Mouse (Mus musculus) kidney, adult 2 months (tissue): ENCODE data around the gene Steap2. TPM values are rescaled to one million over a fixed set of nuclear protein-coding genes. Genes with fewer than 3 reads are reported as not detected.

Experiments
- DNase-seq: peaks from one replicate; pipeline ENCODE4 v3.0.0; 2021
- H3K27ac ChIP-seq: fragments of 200-500 bp; 2 replicates; pipeline ENCODE4 v1.5.1; 2012; ENCODE audit warnings: low read depth, low read length, control low read depth, inconsistent platforms; ENCODE audit not compliant: insufficient read depth
- H3K27me3 ChIP-seq: fragments of 200-500 bp; replicated peaks from 2 replicates; pipeline ENCODE4 v1.6.1; 2012; ENCODE audit warnings: mild to moderate bottlenecking, moderate library complexity, low read length, inconsistent platforms; ENCODE audit not compliant: control insufficient read depth, insufficient read depth
- H3K36me3 ChIP-seq: fragments of 200-500 bp; 2 replicates; pipeline ENCODE4 v1.6.1; 2012; ENCODE audit warnings: mild to moderate bottlenecking, moderate library complexity, low read length, inconsistent platforms; ENCODE audit not compliant: control insufficient read depth, insufficient read depth
- H3K4me1 ChIP-seq: fragments of 200-500 bp; 2 replicates; pipeline ENCODE4 v1.6.1; 2011; ENCODE audit warnings: low read length; ENCODE audit not compliant: control insufficient read depth, insufficient read depth
- H3K4me3 ChIP-seq: fragments of 200-500 bp; 2 replicates; pipeline ENCODE4 v1.5.1; 2011; ENCODE audit warnings: mild to moderate bottlenecking, low read depth, low read length, control low read depth; ENCODE audit not compliant: insufficient read depth
- CTCF ChIP-seq: fragments of 200-500 bp; conservative IDR thresholded peaks from 2 replicates; pipeline ENCODE4 v1.5.1; 2011; ENCODE audit warnings: low read depth, mild to moderate bottlenecking, control low read depth, low read length, moderate library complexity, mixed read lengths; ENCODE audit not compliant: insufficient read depth, insufficient read length
- POLR2A ChIP-seq: fragments of 200-500 bp; IDR thresholded peaks from one replicate; pipeline ENCODE4 v1.6.1; 2011; ENCODE audit warnings: low read depth, low read length, control low read depth
- WGBS: fragments of 180-500 bp; shearing (Covaris S2); methylation state at CpG from one replicate; pipeline ENCODE4 v1.1.7; 2018; 5-methylcytosine and 5-hydroxymethylcytosine counted together
- polyA plus RNA-seq: library from polyadenylated mRNA; depleted of rRNA; stranded (reverse); fragments of >200 nt; gene quantifications from 2 replicates; pipeline ENCODE4 v1.2.3, GENCODE M21; 2012

Steap2 gene
- polyA plus RNA-seq, 1 experiment: 71.7 TPM

DNA sequence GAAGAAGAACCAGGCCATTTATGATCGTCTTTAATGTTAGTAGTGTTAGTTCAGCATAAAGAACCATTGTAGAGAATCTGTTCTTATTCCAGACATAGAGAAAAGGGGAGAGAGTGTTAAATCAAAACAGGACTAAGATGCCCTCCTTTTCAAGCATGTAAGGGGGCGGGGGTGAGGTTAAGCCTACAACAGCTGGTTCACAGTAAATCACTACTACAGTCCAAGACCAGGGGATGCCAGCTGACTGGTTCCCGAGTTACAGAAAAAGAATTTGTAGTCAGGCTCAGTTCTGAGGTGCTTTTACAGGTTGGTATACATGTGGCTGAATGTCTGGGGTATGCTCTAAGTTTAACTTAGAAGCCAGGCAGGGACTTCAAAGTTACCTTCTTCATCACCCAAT, 18.3 kb downstream of the Steap2 start:
- H3K4me1 ChIP-seq: no peaks in the 10 kb centered on the region
- H3K36me3 ChIP-seq: no peaks in the 10 kb centered on the region
- no peak for DNase-seq
- H3K27ac ChIP-seq: no peak overlapping the region
- no peaks in the 10 kb centered on the region for H3K27me3 ChIP-seq
- WGBS: 66% methylated on average over 3 of the region's 3 CpGs
- no peak overlapping the region for H3K4me3 ChIP-seq
- TF ChIP-seq CTCF (no peak), POLR2A (no peak)

- no peak for TF ChIP-seq CTCF
- no peak for TF ChIP-seq POLR2A
- peak; percentile 19 for DNase-seq
- Histone ChIP-seq H3K4me1 (no peaks in the 10 kb centered on the region), H3K4me3 (no peak overlapping the region), H3K27ac (no peak overlapping the region), H3K27me3 (no peaks in the 10 kb centered on the region), H3K36me3 (0 out of 2 replicates have a peak, but pooled peaks cover 2% of the 10 kb centered on the region)
- 59% methylated on average over 7 of the region's 7 CpGs for WGBS
Measured at GRCm38 (mm10) chr5:5668920-5669319, 25.5 kb downstream of the Steap2 start.

DNA sequence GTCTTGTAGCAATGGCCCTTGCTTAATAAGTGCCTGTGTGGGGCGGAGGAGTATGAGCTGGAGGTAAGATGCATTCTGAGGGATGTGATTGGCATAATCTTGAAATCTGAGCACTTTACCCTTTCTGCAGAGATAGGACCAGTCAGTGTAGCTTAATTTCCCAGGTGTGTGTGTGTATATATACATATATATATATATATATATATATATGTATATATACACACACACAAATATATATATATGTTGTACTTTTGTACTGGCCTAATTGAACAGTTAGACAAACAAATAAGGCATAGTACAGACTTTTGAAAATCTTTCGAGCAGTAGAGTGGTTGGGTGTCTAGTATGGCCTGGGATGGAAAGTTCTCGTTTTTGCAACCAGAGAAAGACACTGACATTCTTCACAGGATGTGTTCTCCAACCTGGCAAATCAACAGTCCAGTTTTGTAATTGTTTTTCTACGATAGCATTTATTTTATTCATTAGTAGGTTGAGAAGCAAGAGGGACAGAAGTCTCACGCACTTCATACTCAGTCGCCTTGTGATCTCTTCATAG, 29.9 kb downstream of the Steap2 start:
- WGBS: 59% methylated on average over 6 of the region's 6 CpGs
- 0 out of 2 replicates have a peak, but pooled peaks cover 2% of the 10 kb centered on the region for H3K36me3 ChIP-seq
- no peaks in the 10 kb centered on the region for H3K27me3 ChIP-seq
- TF ChIP-seq POLR2A (no peak), CTCF (no peak)
- no peaks in the 10 kb centered on the region for H3K4me1 ChIP-seq
- peak overlapping the region; percentile 68 for H3K4me3 ChIP-seq
- DNase-seq: no peak
- no peak overlapping the region for H3K27ac ChIP-seq

DNA sequence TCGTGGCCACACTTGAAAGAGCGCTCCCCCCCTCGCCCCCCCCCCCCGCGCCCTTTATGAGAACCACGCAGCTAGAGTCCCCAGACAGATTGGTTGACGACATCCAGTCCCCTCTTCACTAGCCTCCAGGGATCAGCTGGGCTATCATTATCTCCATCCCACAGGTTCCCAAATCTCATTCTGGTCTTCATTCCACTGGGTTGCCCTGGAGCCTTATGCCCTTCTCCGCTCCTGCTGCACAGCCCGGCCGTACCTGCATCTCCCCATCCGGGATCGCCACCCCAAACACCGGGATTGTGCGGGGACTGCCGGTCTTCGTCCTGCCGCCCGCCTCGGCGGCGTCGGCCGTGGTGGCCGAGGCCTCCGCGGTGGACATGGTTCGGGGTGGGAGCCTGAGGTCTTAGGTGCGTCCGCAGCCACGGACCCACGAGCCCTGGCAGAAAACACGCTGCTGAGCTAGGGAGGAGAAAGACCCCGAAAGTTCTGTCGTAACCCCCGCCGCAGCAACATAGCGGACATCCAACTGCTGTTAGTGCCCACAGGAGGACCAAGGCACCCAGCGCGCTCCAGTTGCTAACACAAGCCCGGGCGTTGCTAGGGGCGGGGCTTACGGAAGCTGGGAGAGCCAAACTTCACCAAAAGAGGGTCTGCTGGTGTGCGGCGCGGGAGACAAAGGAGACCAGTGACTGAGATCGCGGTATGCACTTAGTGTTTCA, 30.6 kb downstream of the Steap2 start, which contains the start of gene Cfap69:
Gene Cfap69, minus strand, starts transcription at position 585 of the 716 bp plus-strand sequence.
- peak; percentile 70 for DNase-seq
- Histone ChIP-seq H3K27ac (no peak within 1 kb of the TSS), H3K36me3 (0 out of 2 replicates have a peak, but pooled peaks cover 2% of the 10 kb centered on the region), H3K27me3 (no peaks in the 10 kb centered on the region), H3K4me1 (no peaks in the 10 kb centered on the region), H3K4me3 (peak within 1 kb of the TSS; percentile 68)
- WGBS: 1% methylated on average over 48 of the region's 48 CpGs
- TF ChIP-seq CTCF (no peak), POLR2A (no peak)

DNA sequence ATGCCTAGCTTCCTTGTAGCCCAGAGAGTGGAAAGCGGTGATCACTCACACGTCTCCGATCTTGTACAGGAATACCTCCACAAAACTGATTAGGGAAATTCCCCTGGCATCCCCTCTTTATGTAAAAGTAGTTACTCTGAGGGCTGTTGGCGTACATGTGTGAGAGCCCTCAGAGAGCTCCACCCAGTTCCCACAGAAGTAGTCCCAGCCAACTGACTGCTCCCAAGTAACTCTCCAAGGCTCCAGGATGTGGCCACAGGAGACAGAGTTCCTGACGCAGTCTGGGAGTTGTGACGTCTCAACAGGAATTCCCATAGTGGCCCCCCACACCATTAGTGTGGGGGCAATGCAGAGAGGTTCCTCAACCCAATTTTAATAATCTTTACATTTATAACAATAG, 31.3 kb downstream of the Steap2 start:
- WGBS: 56% methylated on average over 6 of the region's 6 CpGs
- Histone ChIP-seq H3K36me3 (0 out of 2 replicates have a peak, but pooled peaks cover 2% of the 10 kb centered on the region), H3K27ac (no peak overlapping the region), H3K4me1 (no peaks in the 10 kb centered on the region), H3K4me3 (no peak overlapping the region), H3K27me3 (no peaks in the 10 kb centered on the region)
- no peak for DNase-seq
- no peak for TF ChIP-seq CTCF

DNA sequence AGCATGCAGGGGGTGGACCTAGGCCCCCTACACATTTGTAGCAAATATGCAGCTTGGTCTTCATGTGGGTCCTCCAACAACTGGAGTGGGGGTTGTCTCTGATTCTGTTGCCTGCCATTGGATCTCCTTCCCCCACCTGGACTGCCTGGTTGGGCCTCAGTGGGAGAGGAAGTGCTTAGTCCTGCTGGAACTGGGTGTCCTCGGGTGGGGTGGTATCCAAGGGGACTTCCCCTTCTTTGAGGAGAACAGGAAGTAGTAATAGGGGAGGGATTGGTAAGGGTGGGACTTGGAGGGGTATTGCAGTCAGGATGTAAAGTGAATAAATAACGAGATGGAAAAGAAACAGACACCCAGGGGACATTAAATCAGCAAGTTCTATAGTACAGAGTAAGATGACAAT, 35.7 kb downstream of the Steap2 start:
- H3K4me1 ChIP-seq: no peaks in the 10 kb centered on the region
- no peaks in the 10 kb centered on the region for H3K36me3 ChIP-seq
- 41% methylated on average over 2 of the region's 2 CpGs for WGBS
- H3K27ac ChIP-seq: no peak overlapping the region
- H3K27me3 ChIP-seq: no peaks in the 10 kb centered on the region
- H3K4me3 ChIP-seq: no peak overlapping the region
- no peak for TF ChIP-seq CTCF
- no peak for TF ChIP-seq POLR2A
- DNase-seq: no peak

- Histone ChIP-seq H3K4me1 (no peaks in the 10 kb centered on the region), H3K4me3 (no peak overlapping the region), H3K27me3 (no peaks in the 10 kb centered on the region), H3K27ac (no peak overlapping the region), H3K36me3 (no peaks in the 10 kb centered on the region)
- 77% methylated on average over 2 of the region's 2 CpGs for WGBS
- TF ChIP-seq POLR2A: no peak
- DNase-seq: no peak
Measured at GRCm38 (mm10) chr5:5657932-5658331, 36.4 kb downstream of the Steap2 start.
